Mouse (Mus musculus) stomach, embryonic 14.5 days (tissue): ENCODE results near the gene Usp7. TPM values are rescaled to one million over a fixed set of nuclear protein-coding genes. Genes with fewer than 3 reads are reported as not detected.

ENCODE experiments used
- ATAC-seq: fragments of 200-750 bp; cut with Nextera tagmentation; 2 replicates; pipeline ENCODE4 v1.8.0; 2017; ENCODE audit warnings: low read depth, moderate TSS enrichment; ENCODE audit not compliant: insufficient number of reproducible peaks, insufficient read depth, low FRiP score
- H3K27ac ChIP-seq: fragments of 300-500 bp; sonication (generic); 2 replicates; pipeline ENCODE4 v1.5.1; 2014; ENCODE audit warnings: mild to moderate bottlenecking, low read length, moderate library complexity, mixed read lengths
- H3K27me3 ChIP-seq: fragments of 300-500 bp; sonication (generic); 2 replicates; pipeline ENCODE4 v1.6.1; 2014; ENCODE audit warnings: low read length, control low read depth, mixed read lengths; ENCODE audit not compliant: control insufficient read depth, insufficient read depth
- H3K36me3 ChIP-seq: fragments of 300-500 bp; sonication (generic); 2 replicates; pipeline ENCODE4 v1.6.1; 2014; ENCODE audit warnings: mild to moderate bottlenecking, control low read depth, low read length, moderate library complexity, mixed read lengths; ENCODE audit not compliant: control insufficient read depth, insufficient read depth
- H3K4me1 ChIP-seq: fragments of 300-500 bp; sonication (generic); 2 replicates; pipeline ENCODE4 v1.6.1; 2014; ENCODE audit warnings: low read length, control low read depth, mixed read lengths; ENCODE audit not compliant: control insufficient read depth, insufficient read depth
- H3K4me2 ChIP-seq: fragments of 300-500 bp; sonication (generic); replicated peaks from 2 replicates; pipeline ENCODE4 v1.6.1; 2014; ENCODE audit warnings: low read depth, low read length, control low read depth
- H3K4me3 ChIP-seq: fragments of 300-500 bp; sonication (generic); 2 replicates; pipeline ENCODE4 v1.5.1; 2014; ENCODE audit warnings: low read depth, low read length, control low read depth
- H3K9ac ChIP-seq: fragments of 300-500 bp; sonication (generic); replicated peaks from 2 replicates; pipeline ENCODE4 v1.6.1; 2014; ENCODE audit warnings: low read depth, mild to moderate bottlenecking, control low read depth, low read length, moderate library complexity, mixed read lengths
- H3K9me3 ChIP-seq: fragments of 300-500 bp; sonication (generic); 2 replicates; pipeline ENCODE4 v1.6.1; 2016; ENCODE audit warnings: low read depth, low read length, control low read depth; ENCODE audit not compliant: control insufficient read depth
- WGBS: fragments of 180-500 bp; shearing (Covaris S2); extraction: QIAGEN DNeasy Blood & Tissue Kit; methylation state at CpG from one replicate; pipeline ENCODE4 v1.1.7; 2014; 5-methylcytosine and 5-hydroxymethylcytosine counted together
- polyA plus RNA-seq: library from polyadenylated mRNA; unstranded; fragments of >200 nt; fragmentation: Nextera tagmentation; extraction: Ambion mirVana; gene quantifications from 2 replicates; pipeline ENCODE4 v1.2.1, GENCODE M21; 2014

Usp7 gene
- 56.6 and 65.0 TPM in 2 replicates for polyA plus RNA-seq

DNA sequence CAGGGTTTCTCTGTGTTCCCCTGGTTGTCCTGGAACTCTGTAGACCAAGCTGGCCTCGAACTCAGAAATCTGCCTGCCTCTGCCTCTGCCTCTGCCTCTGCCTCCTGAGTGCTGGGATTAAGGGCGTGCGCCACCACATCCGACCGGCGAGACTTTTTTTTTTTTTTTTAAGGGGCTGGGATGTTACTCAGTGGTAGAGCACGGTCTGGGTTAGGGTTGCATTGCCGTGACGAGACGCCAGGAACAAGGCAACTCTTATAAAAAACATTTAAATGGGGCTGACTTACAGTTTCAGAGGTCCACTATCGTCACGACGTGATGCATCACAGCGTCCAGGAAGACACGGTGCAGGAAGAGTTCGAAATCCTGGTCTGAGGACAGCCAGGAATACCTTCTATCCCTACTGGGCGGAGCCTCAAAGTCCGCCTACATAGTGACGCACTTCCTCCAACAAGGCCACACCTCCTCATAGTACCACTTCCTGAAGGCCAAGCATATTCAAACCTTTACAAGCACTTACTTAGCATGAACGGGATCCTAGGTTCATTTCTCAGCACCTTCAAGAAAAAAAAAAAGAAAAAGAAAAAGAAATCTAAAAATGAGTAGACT, at the start of gene Usp7:
Usp7 (minus strand) TSS at position 360 of the 609 bp plus-strand sequence.
- no peak within 1 kb of the TSS for H3K4me3 ChIP-seq
- no peak within 1 kb of the TSS for H3K4me2 ChIP-seq
- no peaks in the 10 kb centered on the region for H3K9me3 ChIP-seq
- no peaks in the 10 kb centered on the region for H3K27me3 ChIP-seq
- H3K36me3 ChIP-seq = no peaks in the 10 kb centered on the region
- WGBS = 90% methylated on average over 20 of the region's 20 CpGs
- H3K27ac ChIP-seq = no peak within 1 kb of the TSS
- no peak for ATAC-seq
- H3K9ac ChIP-seq = no peak within 1 kb of the TSS
- H3K4me1 ChIP-seq = no peaks in the 10 kb centered on the region

DNA sequence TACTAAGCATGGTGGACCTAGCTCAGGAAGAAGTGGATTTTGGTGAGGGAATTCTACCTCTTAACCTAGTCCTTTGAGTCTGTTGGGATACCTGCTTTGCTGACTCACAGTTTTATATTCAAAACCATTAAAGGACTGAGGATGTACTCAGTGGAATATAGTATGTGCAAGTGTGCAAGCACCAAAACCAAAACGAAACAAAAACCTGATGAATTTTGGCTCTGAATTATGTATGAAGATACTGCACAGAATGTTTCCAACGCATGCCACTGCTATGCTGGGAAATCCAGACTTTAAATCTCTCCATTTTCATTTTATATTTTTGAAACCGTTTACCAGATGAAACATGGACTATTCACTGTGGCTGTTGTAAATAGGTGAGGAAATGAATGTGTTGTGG, 48.4 kb upstream of the Usp7 start:
- H3K36me3 ChIP-seq = peaks cover 53% of the 10 kb centered on the region
- H3K4me1 ChIP-seq = no peaks in the 10 kb centered on the region
- H3K4me3 ChIP-seq = no peak overlapping the region
- H3K27me3 ChIP-seq = no peaks in the 10 kb centered on the region
- 91% methylated on average over 3 of the region's 3 CpGs for WGBS
- no peaks in the 10 kb centered on the region for H3K9me3 ChIP-seq
- no peak overlapping the region for H3K4me2 ChIP-seq
- no peak overlapping the region for H3K9ac ChIP-seq
- ATAC-seq = no peak
- no peak overlapping the region for H3K27ac ChIP-seq

DNA sequence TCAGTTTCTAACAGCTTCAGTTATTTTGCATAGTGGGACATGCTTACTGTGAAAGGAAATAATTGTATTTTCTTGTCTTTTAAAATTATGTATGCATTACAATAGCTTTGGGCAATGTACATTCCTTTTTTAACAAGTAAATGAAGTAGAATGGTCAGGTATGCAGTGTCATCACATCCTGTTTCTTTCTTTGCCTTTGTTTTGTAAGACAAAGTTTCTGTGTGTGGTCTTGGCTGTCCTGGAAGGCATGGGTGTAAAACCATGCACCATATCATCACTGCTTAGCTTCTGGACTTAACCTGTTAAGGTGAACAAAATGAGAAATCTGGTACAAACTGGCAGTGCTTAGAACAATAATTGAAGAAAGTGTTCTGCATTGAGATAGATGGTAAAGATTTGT, 46.8 kb upstream of the Usp7 start:
- Histone ChIP-seq H3K9ac (no peak overlapping the region), H3K4me2 (no peak overlapping the region), H3K9me3 (no peaks in the 10 kb centered on the region), H3K27me3 (no peaks in the 10 kb centered on the region), H3K36me3 (peaks cover 53% of the 10 kb centered on the region), H3K4me1 (0 out of 2 replicates have a peak, but pooled peaks cover 1% of the 10 kb centered on the region), H3K27ac (no peak overlapping the region), H3K4me3 (no peak overlapping the region)
- ATAC-seq = no peak

DNA sequence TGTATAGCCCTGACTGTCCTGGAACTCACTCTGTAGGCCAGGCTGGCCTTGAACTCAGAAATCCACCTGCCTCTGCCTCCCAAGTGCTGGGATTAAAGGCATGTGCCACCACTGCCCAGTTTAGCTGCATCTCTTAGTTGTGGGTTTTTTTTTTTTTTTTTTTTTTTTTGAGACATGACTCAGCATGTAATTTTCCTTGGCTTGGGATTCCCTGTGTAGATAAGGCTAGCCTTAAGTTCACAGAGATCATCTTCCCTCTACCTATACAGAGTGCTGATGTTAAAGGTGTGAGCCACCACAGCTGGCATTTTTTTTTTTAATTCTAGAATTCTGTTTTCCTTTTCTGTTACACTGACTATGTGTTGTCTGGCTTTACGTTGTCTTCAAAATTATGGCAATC, 45.5 kb upstream of the Usp7 start:
- ATAC-seq = no peak
- peaks cover 49% of the 10 kb centered on the region for H3K36me3 ChIP-seq
- H3K9me3 ChIP-seq = no peaks in the 10 kb centered on the region
- no peaks in the 10 kb centered on the region for H3K27me3 ChIP-seq
- H3K27ac ChIP-seq = no peak overlapping the region
- no peak overlapping the region for H3K4me2 ChIP-seq
- no peak overlapping the region for H3K9ac ChIP-seq
- H3K4me1 ChIP-seq = peaks cover 6% of the 10 kb centered on the region; the same call in 1 of the 2 replicates
- WGBS = 100% methylated on average over 1 of the region's 1 CpGs
- H3K4me3 ChIP-seq = no peak overlapping the region

DNA sequence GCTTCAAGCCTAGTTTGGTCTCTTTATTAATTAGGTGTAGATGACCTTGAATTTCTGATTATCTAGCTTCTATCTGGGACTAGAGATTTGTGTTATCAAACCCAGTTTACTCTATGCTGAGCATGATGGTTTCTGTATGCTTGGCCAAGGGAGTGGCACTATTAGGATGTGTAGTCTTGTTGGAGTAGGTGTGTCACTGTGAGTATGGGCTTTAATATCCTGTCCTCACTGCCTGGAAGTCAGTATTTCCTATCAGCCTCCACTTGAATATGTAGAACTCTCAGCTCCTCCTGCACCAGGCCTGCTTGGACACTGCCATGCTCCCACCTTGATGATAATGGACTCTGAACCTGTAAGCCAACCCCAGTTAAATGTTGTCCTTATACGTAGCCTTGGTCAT, 44.8 kb upstream of the Usp7 start:
- H3K9me3 ChIP-seq = no peaks in the 10 kb centered on the region
- no peak overlapping the region for H3K4me2 ChIP-seq
- H3K4me3 ChIP-seq = no peak overlapping the region
- no peaks in the 10 kb centered on the region for H3K27me3 ChIP-seq
- H3K4me1 ChIP-seq = peaks cover 12% of the 10 kb centered on the region
- ATAC-seq = no peak
- peaks cover 49% of the 10 kb centered on the region for H3K36me3 ChIP-seq
- H3K9ac ChIP-seq = no peak overlapping the region
- 87% methylated on average over 1 of the region's 1 CpGs for WGBS
- no peak overlapping the region; the same call in 1 of the 2 replicates for H3K27ac ChIP-seq

DNA sequence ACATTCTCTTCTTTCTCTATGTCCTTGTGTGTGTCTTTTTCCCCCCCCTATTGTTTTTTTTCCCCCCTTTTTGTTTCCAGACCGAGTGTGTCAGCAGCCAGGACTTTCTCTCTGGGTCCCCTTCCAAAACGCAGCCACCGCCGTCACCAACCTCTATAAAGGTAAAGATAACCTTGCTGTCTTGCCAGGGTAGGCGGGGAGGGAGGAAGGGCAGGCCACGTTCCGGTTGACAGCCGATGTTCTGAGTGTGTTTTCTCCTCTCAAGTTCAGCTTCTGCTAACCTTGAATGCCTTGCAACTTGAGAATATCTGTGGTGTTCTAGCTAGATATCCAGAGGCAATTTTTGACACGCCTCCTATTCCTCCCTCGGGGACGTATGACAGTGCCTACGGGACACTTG, 39.1 kb upstream of the Usp7 start:
- WGBS = 5% methylated on average over 12 of the region's 12 CpGs
- no peak overlapping the region for H3K27ac ChIP-seq
- H3K27me3 ChIP-seq = no peaks in the 10 kb centered on the region
- peaks cover 13% of the 10 kb centered on the region; the same call in 1 of the 2 replicates for H3K36me3 ChIP-seq
- ATAC-seq = no peak
- H3K9me3 ChIP-seq = no peaks in the 10 kb centered on the region
- peak overlapping the region; percentile 89 for H3K4me2 ChIP-seq
- peak overlapping the region; percentile 99 for H3K9ac ChIP-seq
- H3K4me3 ChIP-seq = peak overlapping the region; percentile 97
- peaks cover 16% of the 10 kb centered on the region for H3K4me1 ChIP-seq

DNA sequence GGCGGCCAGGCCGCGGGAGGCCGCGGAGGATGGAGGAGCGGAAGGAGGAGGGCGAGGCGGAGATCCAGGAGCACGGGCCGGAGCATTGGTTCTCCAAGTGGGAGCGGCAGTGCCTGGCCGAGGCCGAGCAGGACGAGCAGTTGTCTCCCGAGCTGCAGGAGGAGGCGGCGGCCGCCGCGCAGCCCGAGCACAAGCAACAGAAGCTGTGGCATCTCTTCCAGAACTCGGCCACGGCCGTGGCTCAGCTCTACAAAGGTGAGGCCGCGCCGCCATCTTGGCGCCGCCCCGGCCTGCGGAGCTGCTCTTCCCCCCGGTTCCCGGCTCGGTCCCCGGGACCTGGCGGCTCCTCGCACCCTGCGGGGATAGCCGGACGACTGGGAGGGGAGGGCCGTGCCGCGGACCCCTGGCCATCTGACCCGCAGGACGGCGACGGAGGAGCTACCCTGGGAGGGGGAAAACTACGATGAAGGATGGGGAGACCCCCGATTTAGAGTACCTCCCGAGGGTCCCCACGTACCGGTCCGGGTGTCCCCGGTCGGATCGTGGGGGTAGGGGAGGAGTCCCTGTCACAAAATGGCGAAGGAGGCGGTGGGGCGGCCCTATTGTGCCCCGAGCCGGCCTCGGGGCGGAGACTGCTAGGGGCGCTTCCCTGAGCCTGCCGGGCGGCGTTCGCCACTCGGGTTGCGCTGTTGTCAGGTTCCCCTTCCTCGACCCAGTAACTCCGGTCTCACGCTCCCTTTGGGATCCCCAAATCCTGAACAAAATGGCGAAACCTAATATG, 38.5 kb upstream of the Usp7 start:
- H3K27me3 ChIP-seq = no peaks in the 10 kb centered on the region
- H3K36me3 ChIP-seq = peaks cover 13% of the 10 kb centered on the region; the same call in 1 of the 2 replicates
- peak overlapping the region; percentile 99 for H3K9ac ChIP-seq
- no peaks in the 10 kb centered on the region for H3K9me3 ChIP-seq
- ATAC-seq = peak; percentile 6; the same call in 1 of the 2 replicates
- peak overlapping the region; percentile 97 for H3K4me3 ChIP-seq
- WGBS = under 1% methylated on average over 56 of the region's 74 CpGs
- H3K4me2 ChIP-seq = peak overlapping the region; percentile 89
- H3K27ac ChIP-seq = peak overlapping the region; percentile 97
- H3K4me1 ChIP-seq = peaks cover 16% of the 10 kb centered on the region

DNA sequence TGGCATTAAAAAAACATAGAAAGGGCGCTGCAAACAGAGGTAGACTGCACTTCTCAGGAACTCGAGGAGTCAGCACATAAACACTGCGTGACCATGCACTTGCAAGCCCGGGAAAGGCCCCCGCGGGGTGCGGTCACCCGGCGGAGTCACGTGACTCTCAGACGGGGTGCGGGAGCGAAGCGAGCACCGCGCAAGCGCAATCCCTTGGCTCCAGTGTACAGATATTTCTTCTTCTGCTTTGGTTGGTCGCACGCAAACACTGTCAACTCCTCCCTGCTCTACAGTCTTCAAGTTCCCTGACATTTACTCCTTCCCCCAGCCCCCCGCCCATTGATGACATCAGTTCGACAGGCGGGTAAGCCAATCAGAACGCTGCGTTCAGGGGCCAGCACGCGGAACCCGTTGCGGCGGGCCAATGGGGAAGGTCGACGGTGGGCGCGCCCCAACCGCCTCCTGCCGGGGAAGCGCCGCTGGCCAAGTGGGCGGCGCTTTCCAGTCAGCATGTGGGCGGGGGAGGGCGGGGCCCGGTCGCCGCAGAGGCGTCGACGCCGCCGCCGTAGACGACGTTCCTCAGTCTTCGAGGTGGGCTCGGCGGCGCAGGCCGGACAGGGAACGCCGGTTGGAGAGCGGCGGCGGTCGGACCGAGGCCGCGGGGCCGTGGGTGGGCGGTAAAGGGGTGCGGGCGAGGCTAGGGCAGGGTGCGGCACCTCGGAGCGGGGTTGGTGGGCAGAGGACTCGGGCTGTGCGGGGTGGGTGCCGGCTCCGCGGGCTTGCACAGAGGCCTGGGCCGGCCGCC, 37.7 kb upstream of the Usp7 start, which contains the start of gene 1810013L24Rik:
1810013L24Rik (plus strand) TSS at position 537 of the 796 bp plus-strand sequence.
- Histone ChIP-seq H3K9ac (peak within 1 kb of the TSS; percentile 99), H3K4me1 (peaks cover 16% of the 10 kb centered on the region), H3K4me3 (peak within 1 kb of the TSS; percentile 97), H3K27ac (peak within 1 kb of the TSS; percentile 97), H3K36me3 (peaks cover 8% of the 10 kb centered on the region; the same call in 1 of the 2 replicates), H3K27me3 (no peaks in the 10 kb centered on the region), H3K9me3 (no peaks in the 10 kb centered on the region), H3K4me2 (peak within 1 kb of the TSS; percentile 94)
- under 1% methylated on average over 79 of the region's 80 CpGs for WGBS
- peak; percentile 96 for ATAC-seq
